Mouse (Mus musculus): ENCODE results near the gene Olfr1186. TPM values are rescaled to one million over a fixed set of nuclear protein-coding genes. Genes with fewer than 3 reads are reported as not detected.
"Not testable (repeated sequence)": the region's sequence is repeated elsewhere in the genome, so short reads cannot be mapped to it uniquely, and the experiment has no call there.

Olfr1186 gene
- polyA plus RNA-seq (2014; fragmentation: Nextera tagmentation; extraction: Ambion mirVana), result not detected in 2 replicates

DNA sequence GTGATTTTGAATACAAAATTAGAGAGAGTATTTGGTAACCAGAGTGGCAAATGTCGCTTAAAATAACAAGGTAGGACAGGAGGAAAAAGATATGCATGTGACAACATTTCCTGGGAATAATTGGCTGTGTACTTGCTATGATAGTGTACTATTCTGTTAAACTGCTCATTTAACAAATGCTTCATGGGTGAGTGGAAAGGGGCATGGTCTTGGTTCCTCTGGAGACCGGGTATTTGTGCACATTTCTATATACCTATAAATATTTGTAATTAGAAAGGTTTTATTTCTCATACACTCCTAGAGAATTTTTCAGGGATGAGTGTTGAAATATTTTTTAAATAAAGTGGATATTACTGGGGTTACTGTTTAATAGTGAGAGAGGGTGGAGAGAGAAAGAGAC is at the start of gene Olfr1186:
Gene Olfr1186 (plus strand): TSS at position 301 of the 400 bp plus-strand sequence.
- Histone ChIP-seq H3K4me1 (ENCODE audit: control insufficient read depth, insufficient read depth, low read length) (no peaks in the 10 kb centered on the region), H3K36me3 (ENCODE audit: control insufficient read depth, insufficient read depth, low read length) (no peaks in the 10 kb centered on the region), H3K27ac (replicated peaks; ENCODE audit: low read depth, low read length) (no peak within 1 kb of the TSS), H3K9me3 (ENCODE audit: control insufficient read depth, low read length) (no peaks in the 10 kb centered on the region), H3K4me2 (ENCODE audit: low read depth, severe bottlenecking) (no peak within 1 kb of the TSS), H3K9ac (ENCODE audit: low read length) (no peak within 1 kb of the TSS), H3K27me3 (ENCODE audit: control insufficient read depth, insufficient read depth, low read length) (no peaks in the 10 kb centered on the region), H3K4me3 (ENCODE audit: low read depth, low read length) (no peak within 1 kb of the TSS)
- WGBS, result 85% methylated on average over 2 of the region's 2 CpGs
- no peak for ATAC-seq (ENCODE audit: insufficient number of reproducible peaks, low FRiP score, low TSS enrichment, low read depth)
- DNase-seq (ENCODE audit: low spot score), result no peak

GRCm38 (mm10) chr2:88483298-88483697 is 35.1 kb upstream of the Olfr1186 start, which contains the start of gene Olfr1184:
Olfr1184 (plus strand) TSS chr2:88483598.
- WGBS, result 91% methylated on average over 2 of the region's 2 CpGs
- Histone ChIP-seq H3K27ac (replicated peaks; ENCODE audit: low read depth, low read length) (no peak within 1 kb of the TSS), H3K36me3 (ENCODE audit: control insufficient read depth, insufficient read depth, low read length) (no peaks in the 10 kb centered on the region), H3K4me3 (ENCODE audit: low read depth, low read length) (no peak within 1 kb of the TSS), H3K4me1 (ENCODE audit: control insufficient read depth, insufficient read depth, low read length) (no peaks in the 10 kb centered on the region), H3K27me3 (ENCODE audit: control insufficient read depth, insufficient read depth, low read length) (no peaks in the 10 kb centered on the region), H3K9ac (ENCODE audit: low read length) (no peak within 1 kb of the TSS), H3K9me3 (ENCODE audit: control insufficient read depth, low read length) (no peaks in the 10 kb centered on the region), H3K4me2 (ENCODE audit: low read depth, severe bottlenecking) (no peak within 1 kb of the TSS)
- DNase-seq (ENCODE audit: low spot score) (no peak), ATAC-seq (ENCODE audit: insufficient number of reproducible peaks, low FRiP score, low TSS enrichment, low read depth) (no peak)

- no peaks in the 10 kb centered on the region for H3K36me3 ChIP-seq (ENCODE audit: control insufficient read depth, insufficient read depth, low read length)
- WGBS, result 80% methylated on average over 2 of the region's 2 CpGs
- no peak within 1 kb of the TSS for H3K4me3 ChIP-seq (ENCODE audit: low read depth, low read length)
- H3K27me3 ChIP-seq (ENCODE audit: control insufficient read depth, insufficient read depth, low read length), result no peaks in the 10 kb centered on the region
- no peak within 1 kb of the TSS for H3K4me2 ChIP-seq (ENCODE audit: low read depth, severe bottlenecking)
- H3K9ac ChIP-seq (ENCODE audit: low read length), result no peak within 1 kb of the TSS
- DNase-seq (ENCODE audit: low spot score) (no peak), ATAC-seq (ENCODE audit: insufficient number of reproducible peaks, low FRiP score, low TSS enrichment, low read depth) (no peak)
- no peak within 1 kb of the TSS for H3K27ac ChIP-seq (replicated peaks; ENCODE audit: low read depth, low read length)
- H3K9me3 ChIP-seq (ENCODE audit: control insufficient read depth, low read length), result no peaks in the 10 kb centered on the region
- no peaks in the 10 kb centered on the region for H3K4me1 ChIP-seq (ENCODE audit: control insufficient read depth, insufficient read depth, low read length)
Measured at GRCm38 (mm10) chr2:88493020-88493419, 25.3 kb upstream of the Olfr1186 start, which contains the start of gene Olfr1185-ps1. Olfr1185-ps1 (plus strand) TSS chr2:88493320.

DNA sequence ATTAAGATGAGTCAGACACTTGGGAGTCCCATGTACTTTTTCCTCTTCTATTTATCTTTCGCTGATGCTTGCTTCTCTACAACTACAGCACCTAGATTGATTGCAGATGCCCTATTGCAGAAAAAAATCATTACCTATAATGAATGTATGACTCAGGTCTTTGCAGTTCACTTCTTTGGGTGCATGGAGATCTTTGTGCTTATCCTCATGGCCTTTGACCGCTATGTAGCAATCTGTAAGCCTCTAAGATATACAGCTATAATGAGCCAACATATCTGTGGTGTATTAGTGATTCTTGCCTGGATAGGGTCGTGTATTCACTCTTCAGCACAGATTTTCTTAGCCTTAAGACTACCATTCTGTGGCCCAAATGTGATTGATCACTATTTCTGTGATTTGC is 7.4 kb downstream of the Olfr1186 start:
- Histone ChIP-seq H3K4me1 (ENCODE audit: control insufficient read depth, insufficient read depth, low read length) (no peaks in the 10 kb centered on the region), H3K9me3 (ENCODE audit: control insufficient read depth, low read length) (no peaks in the 10 kb centered on the region), H3K27ac (replicated peaks; ENCODE audit: low read depth, low read length) (no peak overlapping the region), H3K9ac (ENCODE audit: low read length) (no peak overlapping the region), H3K4me3 (ENCODE audit: low read depth, low read length) (no peak overlapping the region), H3K36me3 (ENCODE audit: control insufficient read depth, insufficient read depth, low read length) (no peaks in the 10 kb centered on the region), H3K4me2 (ENCODE audit: low read depth, severe bottlenecking) (no peak overlapping the region), H3K27me3 (ENCODE audit: control insufficient read depth, insufficient read depth, low read length) (no peaks in the 10 kb centered on the region)
- no peak for ATAC-seq (ENCODE audit: insufficient number of reproducible peaks, low FRiP score, low TSS enrichment, low read depth)
- no peak for DNase-seq (ENCODE audit: low spot score)
- 73% methylated on average over 3 of the region's 3 CpGs for WGBS

GRCm38 (mm10) chr2:88556635-88557034 is 38.3 kb downstream of the Olfr1186 start, which contains the start of gene Olfr1188:
Olfr1188 (plus strand) TSS chr2:88556935.
- no peaks in the 10 kb centered on the region for H3K36me3 ChIP-seq (ENCODE audit: control insufficient read depth, insufficient read depth, low read length)
- H3K9ac ChIP-seq (ENCODE audit: low read length), result no peak within 1 kb of the TSS
- no peak within 1 kb of the TSS for H3K27ac ChIP-seq (replicated peaks; ENCODE audit: low read depth, low read length)
- no peaks in the 10 kb centered on the region for H3K4me1 ChIP-seq (ENCODE audit: control insufficient read depth, insufficient read depth, low read length)
- no peaks in the 10 kb centered on the region for H3K9me3 ChIP-seq (ENCODE audit: control insufficient read depth, low read length)
- WGBS, result 89% methylated on average over 2 of the region's 2 CpGs
- H3K4me3 ChIP-seq (ENCODE audit: low read depth, low read length), result no peak within 1 kb of the TSS
- ATAC-seq (ENCODE audit: insufficient number of reproducible peaks, low FRiP score, low TSS enrichment, low read depth), result no peak
- no peak within 1 kb of the TSS for H3K4me2 ChIP-seq (ENCODE audit: low read depth, severe bottlenecking)
- no peak for DNase-seq (ENCODE audit: low spot score)
- no peaks in the 10 kb centered on the region for H3K27me3 ChIP-seq (ENCODE audit: control insufficient read depth, insufficient read depth, low read length)

DNA sequence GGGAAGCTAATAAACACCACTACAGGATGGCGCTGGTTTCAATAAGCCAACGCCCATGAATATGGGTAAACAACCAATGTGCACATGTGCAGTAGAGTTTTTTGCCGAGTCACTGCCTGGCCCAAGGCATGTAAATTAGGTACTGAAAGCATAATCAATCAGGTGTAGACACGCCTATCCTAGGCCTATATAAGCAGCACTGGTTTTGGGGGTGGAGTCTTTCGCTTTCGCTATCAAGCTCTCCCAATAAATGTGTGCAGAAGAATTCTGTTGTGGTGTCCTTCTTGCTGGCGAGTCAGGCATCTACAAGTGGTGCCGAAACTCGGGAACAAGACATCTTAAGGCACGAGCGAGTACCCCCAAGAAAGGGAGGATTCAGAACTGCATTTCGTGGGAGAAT is 54.3 kb downstream of the Olfr1186 start:
- not testable (repeated sequence) for H3K36me3 ChIP-seq (ENCODE audit: control insufficient read depth, insufficient read depth, low read length); H3K9me3 ChIP-seq (ENCODE audit: control insufficient read depth, low read length); DNase-seq (ENCODE audit: low spot score); H3K4me3 ChIP-seq (ENCODE audit: low read depth, low read length); H3K27me3 ChIP-seq (ENCODE audit: control insufficient read depth, insufficient read depth, low read length); H3K27ac ChIP-seq (replicated peaks; ENCODE audit: low read depth, low read length); H3K9ac ChIP-seq (ENCODE audit: low read length); H3K4me1 ChIP-seq (ENCODE audit: control insufficient read depth, insufficient read depth, low read length); H3K4me2 ChIP-seq (ENCODE audit: low read depth, severe bottlenecking); ATAC-seq (ENCODE audit: insufficient number of reproducible peaks, low FRiP score, low TSS enrichment, low read depth)
- WGBS, result 95% methylated on average over 12 of the region's 12 CpGs

Other genes starting within 250 kb of the Olfr1186 start
- gene Olfr1173, start 238.7 kb upstream of the Olfr1186 start, polyA plus RNA-seq (2014; fragmentation: Nextera tagmentation; extraction: Ambion mirVana), result not detected in 2 replicates
- not detected in 2 replicates for gene Olfr1174-ps, start 203.4 kb upstream of the Olfr1186 start, polyA plus RNA-seq (2014; fragmentation: Nextera tagmentation; extraction: Ambion mirVana)
- not detected in 2 replicates for gene Olfr1175-ps, start 191.3 kb upstream of the Olfr1186 start, polyA plus RNA-seq (2014; fragmentation: Nextera tagmentation; extraction: Ambion mirVana)
- gene Olfr1176, start 181.8 kb upstream of the Olfr1186 start, polyA plus RNA-seq (2014; fragmentation: Nextera tagmentation; extraction: Ambion mirVana), result not detected in 2 replicates
- not detected in 2 replicates for gene Olfr1177-ps, start 172.1 kb upstream of the Olfr1186 start, polyA plus RNA-seq (2014; fragmentation: Nextera tagmentation; extraction: Ambion mirVana)
- not detected in 2 replicates for gene Olfr1178, start 131.5 kb upstream of the Olfr1186 start, polyA plus RNA-seq (2014; fragmentation: Nextera tagmentation; extraction: Ambion mirVana)
- gene Olfr1179, start 112.1 kb upstream of the Olfr1186 start, polyA plus RNA-seq (2014; fragmentation: Nextera tagmentation; extraction: Ambion mirVana), result not detected in 2 replicates
- not detected in 2 replicates for gene Olfr1180, start 99.4 kb upstream of the Olfr1186 start, polyA plus RNA-seq (2014; fragmentation: Nextera tagmentation; extraction: Ambion mirVana)
- not detected in 2 replicates for gene Olfr1181, start 92.4 kb upstream of the Olfr1186 start, polyA plus RNA-seq (2014; fragmentation: Nextera tagmentation; extraction: Ambion mirVana)
- not detected in 2 replicates for gene Gm13757, start 69.4 kb upstream of the Olfr1186 start, polyA plus RNA-seq (2014; fragmentation: Nextera tagmentation; extraction: Ambion mirVana)
- not detected in 2 replicates for gene Olfr1183, start 63.7 kb upstream of the Olfr1186 start, polyA plus RNA-seq (2014; fragmentation: Nextera tagmentation; extraction: Ambion mirVana)
- not detected in 2 replicates for gene Olfr1184, start 35.0 kb upstream of the Olfr1186 start, polyA plus RNA-seq (2014; fragmentation: Nextera tagmentation; extraction: Ambion mirVana)
- not detected in 2 replicates for gene Olfr1185-ps1, start 25.2 kb upstream of the Olfr1186 start, polyA plus RNA-seq (2014; fragmentation: Nextera tagmentation; extraction: Ambion mirVana)
- not detected in 2 replicates for gene Olfr1188, start 38.4 kb downstream of the Olfr1186 start, polyA plus RNA-seq (2014; fragmentation: Nextera tagmentation; extraction: Ambion mirVana)
- not detected in 2 replicates for gene Olfr1189, start 67.9 kb downstream of the Olfr1186 start, polyA plus RNA-seq (2014; fragmentation: Nextera tagmentation; extraction: Ambion mirVana)
- not detected in 2 replicates for gene Olfr1191-ps1, start 122.0 kb downstream of the Olfr1186 start, polyA plus RNA-seq (2014; fragmentation: Nextera tagmentation; extraction: Ambion mirVana)
- gene Olfr1192-ps1, start 130.0 kb downstream of the Olfr1186 start, polyA plus RNA-seq (2014; fragmentation: Nextera tagmentation; extraction: Ambion mirVana), result not detected in 2 replicates
- gene Olfr1193, start 157.1 kb downstream of the Olfr1186 start, polyA plus RNA-seq (2014; fragmentation: Nextera tagmentation; extraction: Ambion mirVana), result not detected in 2 replicates
- gene Olfr1195, start 170.6 kb downstream of the Olfr1186 start, polyA plus RNA-seq (2014; fragmentation: Nextera tagmentation; extraction: Ambion mirVana), result not detected in 2 replicates
- gene Olfr1196, start 186.0 kb downstream of the Olfr1186 start, polyA plus RNA-seq (2014; fragmentation: Nextera tagmentation; extraction: Ambion mirVana), result not detected in 2 replicates
- not detected in 2 replicates for gene Olfr1197, start 213.8 kb downstream of the Olfr1186 start, polyA plus RNA-seq (2014; fragmentation: Nextera tagmentation; extraction: Ambion mirVana)
- not detected in 2 replicates for gene Olfr1198, start 232.8 kb downstream of the Olfr1186 start, polyA plus RNA-seq (2014; fragmentation: Nextera tagmentation; extraction: Ambion mirVana)
- not detected in 2 replicates for gene Olfr1199, start 241.9 kb downstream of the Olfr1186 start, polyA plus RNA-seq (2014; fragmentation: Nextera tagmentation; extraction: Ambion mirVana)